Mouse (Mus musculus): ENCODE results near the gene Opcml.

DNA sequence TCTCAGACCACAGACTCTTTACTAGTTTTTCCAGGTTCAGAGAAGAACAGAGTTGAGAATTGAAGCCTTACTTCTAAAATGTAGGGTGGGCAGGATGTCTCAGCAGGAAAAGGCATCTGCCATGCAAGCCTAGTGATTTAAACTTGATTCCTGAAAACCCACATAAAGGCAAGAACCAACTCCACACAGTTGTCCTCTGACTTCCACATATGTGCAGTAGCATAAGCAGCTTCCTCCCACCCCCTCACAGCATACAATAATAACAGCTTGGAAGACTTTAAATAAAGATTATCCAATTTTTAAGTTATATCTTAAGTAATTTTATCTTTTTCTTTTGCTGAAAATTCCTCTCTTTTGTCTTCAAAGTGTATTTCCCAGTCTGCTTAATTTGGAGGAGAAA is 1150.3 kb downstream of the Opcml start:
- TF ChIP-seq CTCF (IDR thresholded peaks at IDR 0.05; ENCODE audit: low read depth, low read length) (no peak), GATA1 (IDR thresholded peaks at IDR 0.05; ENCODE audit: borderline replicate concordance, low read length) (no peak), TAL1 (conservative IDR thresholded peaks at IDR 0.05; ENCODE audit: low read depth, low read length) (no peak), POLR2AphosphoS5 (IDR thresholded peaks at IDR 0.05; ENCODE audit: insufficient replicate concordance, low read depth, low read length) (no peak), GATA2 (IDR thresholded peaks at IDR 0.05; ENCODE audit: borderline replicate concordance, low read depth, low read length) (no peak)

Data from G1E (cell line).